Mouse (Mus musculus): ENCODE results near the gene Hspa8.
"Not testable (repeated sequence)": the region's sequence is repeated elsewhere in the genome, so short reads cannot be mapped to it uniquely, and the experiment has no call there.

The Hspa8 gene

DNA sequence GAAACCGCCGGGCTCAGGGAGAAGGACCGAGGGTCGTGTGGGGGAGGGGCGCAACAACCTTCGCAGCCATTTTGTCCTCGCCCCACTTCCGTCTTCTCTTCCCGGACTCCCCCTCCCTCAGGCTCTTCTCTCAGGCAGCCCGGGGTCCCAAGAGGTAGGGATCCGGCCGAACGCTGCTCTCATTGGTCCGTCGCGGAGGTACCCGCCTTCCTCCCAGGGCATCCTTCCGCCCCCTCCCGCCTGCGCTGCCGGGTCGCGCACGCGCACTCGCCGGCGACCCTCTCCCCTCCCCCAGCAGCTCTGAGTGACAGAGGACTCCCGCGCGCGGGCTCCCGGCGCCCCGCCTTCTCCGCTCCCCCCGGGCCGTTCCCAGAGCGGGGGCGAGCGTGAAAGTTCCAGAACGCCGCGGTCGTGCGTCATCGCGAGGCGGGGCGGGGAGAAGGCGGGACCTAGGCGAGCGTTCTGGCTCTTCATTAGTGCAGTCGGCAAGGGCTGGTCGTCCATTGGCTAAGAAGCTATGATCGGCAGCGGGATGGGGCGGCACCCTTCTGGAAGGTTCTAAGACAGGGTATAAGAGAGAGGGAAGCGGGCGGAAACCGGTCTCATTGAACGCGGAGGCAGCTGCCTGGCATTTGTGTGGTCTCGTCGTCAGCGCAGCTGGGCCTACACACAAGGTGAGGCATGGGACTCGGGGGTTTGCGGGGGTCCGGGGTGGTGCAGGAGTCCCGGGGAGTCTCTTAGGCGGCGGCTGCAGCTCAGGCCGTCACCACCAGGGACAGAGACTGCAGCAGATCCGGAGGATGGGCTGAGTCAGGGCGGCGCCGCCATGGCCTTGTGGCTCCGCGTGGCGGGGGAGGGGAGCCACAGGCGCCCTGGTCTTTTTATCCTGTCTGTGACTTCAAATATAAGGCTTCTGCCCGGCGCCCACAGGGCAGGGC, at the start of gene Hspa8:
TSS of gene Hspa8 (plus strand) at position 310 of the 938 bp plus-strand sequence.
- DNase-seq, result peak; percentile 100

GRCm38 (mm10) chr9:40751749-40752148, 49.0 kb upstream of the Hspa8 start:
- no peak for DNase-seq

DNA sequence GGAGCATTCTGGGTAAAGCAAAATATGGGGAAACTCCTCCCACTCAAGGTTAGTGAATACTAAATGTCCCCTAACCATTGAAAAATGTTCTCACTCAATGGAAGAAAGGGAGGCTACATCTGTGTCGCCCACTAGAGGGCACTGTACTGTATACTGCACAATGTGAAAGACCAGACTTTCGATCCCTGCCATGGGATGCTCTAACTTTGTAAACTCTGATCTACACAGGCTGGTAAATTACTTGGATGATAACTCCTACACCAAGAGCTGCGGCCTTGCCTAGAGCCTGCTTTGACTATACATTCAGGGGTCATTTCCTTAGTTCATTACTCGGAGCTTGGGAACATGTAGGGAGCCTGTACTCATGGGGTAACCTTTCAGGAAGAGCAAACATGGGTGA, 44.4 kb upstream of the Hspa8 start:
- DNase-seq, result peak in 1 of 2 experiments; percentile 16

DNA sequence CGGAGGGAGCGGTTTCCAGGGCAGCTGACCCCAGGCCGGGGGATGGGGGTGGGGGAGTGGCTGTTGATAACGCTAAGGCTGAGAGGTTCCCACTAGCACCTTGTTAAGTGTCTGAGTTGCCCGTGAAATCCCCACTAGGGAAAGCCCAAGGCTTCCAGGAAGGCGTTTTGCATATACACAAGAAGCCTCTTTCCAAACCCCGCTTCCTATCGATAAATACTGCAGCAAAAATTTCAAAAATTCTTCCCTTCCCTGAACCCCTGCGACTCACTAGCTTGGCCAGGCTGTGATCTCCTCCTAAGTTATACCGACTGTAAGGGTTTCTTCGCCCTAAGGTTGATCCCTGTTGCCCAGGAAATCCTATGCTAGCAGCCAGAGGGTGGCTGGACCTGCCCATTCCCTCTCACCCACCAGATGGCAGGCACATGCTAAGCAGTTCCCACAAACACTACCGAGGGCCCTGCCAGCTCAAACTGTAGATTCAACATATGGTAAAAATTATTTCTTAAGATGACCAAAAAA, 43.6 kb upstream of the Hspa8 start:
- peak in 1 of 2 experiments; percentile 11 for DNase-seq

- DNase-seq, result peak; percentile 27 to 36
These were observed 43.0 kb upstream of the Hspa8 start for GRCm38 (mm10) chr9:40757685-40758270.

DNA sequence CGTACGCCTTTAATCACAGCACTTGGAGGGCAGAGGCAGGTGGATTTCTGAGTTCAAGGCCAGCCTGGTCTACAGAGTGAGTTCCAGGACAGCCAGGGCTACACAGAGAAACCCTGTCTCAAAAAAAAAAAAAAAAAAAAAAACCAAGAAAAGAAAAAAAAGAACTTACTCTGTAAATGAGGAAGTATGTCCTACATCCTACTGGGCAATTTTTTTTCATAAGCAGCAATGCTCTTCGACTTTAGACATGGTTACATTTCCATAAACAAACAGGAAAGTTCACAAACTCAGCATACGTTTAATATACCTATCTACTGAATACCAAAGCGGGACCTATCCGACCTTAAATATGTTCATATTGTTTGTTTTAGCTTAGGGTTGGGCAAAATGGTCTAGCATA, 38.4 kb upstream of the Hspa8 start:
- DNase-seq, result no peak

DNA sequence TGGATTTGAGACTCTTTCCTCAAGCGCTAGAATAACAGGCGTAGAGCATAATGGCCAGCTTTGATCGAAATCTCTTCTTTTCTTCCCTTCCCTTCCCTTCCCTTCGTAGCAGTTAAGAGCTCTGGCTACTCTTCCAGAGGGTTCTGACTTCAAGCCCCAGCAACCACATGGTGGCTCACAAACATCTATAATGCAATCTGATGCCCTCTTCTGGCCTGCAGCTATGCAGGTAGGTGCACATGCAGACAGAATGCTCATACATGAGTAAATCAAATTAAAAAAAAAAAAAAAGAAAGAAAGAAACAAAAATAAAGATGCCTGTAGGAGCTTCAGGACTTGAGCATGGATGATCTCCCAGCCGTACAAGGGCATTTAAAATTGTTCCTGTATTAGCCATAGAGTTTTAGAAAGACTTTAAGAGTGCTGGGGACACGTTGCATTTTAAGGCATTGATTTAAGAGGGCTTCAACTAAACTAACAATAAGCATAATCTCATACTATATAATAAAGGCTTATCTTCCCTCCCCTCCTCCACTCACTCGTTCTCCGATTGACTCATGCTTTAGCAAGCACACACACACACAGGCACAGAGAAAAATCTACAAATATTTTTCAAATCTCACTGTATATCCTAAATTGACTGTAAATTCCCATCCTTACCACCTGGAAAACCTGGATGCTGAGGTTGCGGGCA, 35.8 kb upstream of the Hspa8 start:
- DNase-seq, result no peak

DNA sequence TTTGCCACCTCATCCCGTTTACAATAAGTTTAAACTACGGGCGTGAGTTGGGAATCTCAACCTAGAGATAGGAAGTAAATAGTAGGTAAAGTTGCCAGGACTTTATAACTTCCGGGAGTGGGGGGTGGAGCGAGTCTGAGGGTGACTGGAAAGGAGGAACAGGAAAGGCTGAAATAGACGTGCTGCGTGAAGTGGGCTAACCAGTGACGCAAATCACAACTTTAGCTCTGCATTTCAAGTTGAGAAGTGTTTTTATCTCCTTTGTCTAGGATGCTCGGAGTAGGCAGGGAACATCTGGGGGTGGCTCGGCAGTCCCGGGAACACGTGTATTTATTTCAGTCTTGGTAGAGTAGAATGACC, 35.2 kb upstream of the Hspa8 start:
- DNase-seq, result no peak

DNA sequence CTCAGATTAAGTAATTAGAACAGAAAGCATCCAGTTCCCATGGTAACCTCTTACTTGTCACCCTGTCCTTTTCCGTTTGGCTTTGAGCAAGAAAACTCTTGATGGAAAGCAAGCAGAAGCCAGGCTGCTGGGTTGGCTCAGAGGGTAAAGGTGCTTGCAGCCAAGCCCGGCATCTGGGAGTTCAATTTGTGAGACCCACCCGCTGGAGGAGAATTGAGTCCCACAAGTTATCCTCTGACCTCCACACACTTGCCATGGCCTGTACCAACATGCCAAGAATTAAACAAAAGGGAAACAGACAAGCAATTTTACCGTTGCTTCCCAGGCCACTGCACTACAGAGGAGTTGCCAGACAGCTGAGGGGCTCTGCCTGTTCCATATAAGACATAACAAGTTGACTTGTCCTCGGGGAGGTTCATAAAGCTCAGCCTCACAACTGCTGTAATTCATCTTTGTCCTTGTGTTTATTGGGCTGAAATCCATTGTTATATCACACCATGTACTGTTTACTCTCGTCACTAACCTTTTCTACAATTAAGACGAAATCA, 34.7 kb upstream of the Hspa8 start:
- no peak for DNase-seq

- DNase-seq, result no peak
These were observed 32.8 kb upstream of the Hspa8 start for GRCm38 (mm10) chr9:40767946-40768345.

- no peak for DNase-seq
These were observed 28.5 kb upstream of the Hspa8 start for GRCm38 (mm10) chr9:40772246-40772645.

DNA sequence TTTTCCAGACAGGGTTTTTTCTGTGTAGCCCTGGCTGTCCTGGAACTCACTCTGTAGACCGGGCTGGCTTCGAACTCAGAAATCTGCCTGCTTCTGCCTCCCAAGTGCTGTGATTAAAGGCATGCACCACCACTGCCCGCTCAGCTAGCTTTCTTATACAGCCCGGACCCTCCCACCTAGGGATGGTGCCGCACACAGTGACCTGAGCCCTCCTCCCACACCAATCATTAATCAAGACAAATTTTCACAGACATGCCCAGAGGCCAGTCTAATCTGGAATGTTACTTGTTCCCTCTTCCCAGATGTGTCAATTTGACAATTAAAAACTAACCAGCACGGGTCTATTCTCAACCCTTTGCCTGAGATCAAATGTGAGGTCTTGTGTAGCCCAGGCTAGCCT, 27.6 kb upstream of the Hspa8 start:
- DNase-seq, result not testable (repeated sequence)

- DNase-seq, result no peak
These were observed 26.9 kb upstream of the Hspa8 start for GRCm38 (mm10) chr9:40773869-40774268.

DNA sequence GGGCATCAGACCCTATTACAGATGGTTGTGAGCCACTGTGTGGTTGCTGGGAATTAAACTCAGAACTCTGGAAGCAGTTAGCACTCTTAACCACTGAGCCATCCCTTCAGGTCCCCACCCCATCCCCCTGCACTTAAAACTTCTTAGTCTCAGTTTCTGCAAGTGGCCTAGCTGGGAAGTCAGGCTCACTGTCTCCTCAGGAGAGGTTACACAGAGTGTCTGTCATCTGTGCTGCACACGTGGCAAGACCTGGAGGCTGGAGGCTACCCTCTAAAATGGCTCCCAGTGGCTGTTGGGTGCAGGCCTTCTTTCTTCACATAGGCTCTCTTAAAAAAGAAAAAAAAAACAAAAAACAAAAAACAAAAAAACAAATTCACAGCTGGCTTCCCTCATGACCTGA, 24.7 kb upstream of the Hspa8 start:
- DNase-seq, result no peak

- DNase-seq, result no peak
These were observed 24.1 kb upstream of the Hspa8 start for GRCm38 (mm10) chr9:40776459-40777248.

DNA sequence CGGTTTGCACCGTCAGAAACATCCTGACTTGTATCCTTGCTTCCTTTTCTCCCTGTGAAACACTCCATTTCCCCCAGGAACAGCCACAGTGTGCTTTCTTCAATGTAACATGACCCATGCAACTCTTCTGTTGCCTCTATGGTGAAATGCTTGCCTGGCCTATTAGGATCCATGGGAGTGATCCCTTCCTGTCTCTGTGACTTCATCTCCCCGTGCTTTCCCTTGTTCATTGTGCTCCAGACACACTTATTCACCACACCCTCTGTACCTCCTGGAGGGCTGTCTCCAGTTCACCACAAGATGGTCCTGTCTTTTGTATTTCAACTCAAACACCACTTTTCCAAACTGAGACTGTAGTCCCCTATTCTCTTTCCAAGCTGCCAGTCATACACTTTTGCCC, 20.7 kb upstream of the Hspa8 start:
- no peak for DNase-seq

- DNase-seq, result no peak
These were observed 19.7 kb upstream of the Hspa8 start for GRCm38 (mm10) chr9:40780892-40781725.

DNA sequence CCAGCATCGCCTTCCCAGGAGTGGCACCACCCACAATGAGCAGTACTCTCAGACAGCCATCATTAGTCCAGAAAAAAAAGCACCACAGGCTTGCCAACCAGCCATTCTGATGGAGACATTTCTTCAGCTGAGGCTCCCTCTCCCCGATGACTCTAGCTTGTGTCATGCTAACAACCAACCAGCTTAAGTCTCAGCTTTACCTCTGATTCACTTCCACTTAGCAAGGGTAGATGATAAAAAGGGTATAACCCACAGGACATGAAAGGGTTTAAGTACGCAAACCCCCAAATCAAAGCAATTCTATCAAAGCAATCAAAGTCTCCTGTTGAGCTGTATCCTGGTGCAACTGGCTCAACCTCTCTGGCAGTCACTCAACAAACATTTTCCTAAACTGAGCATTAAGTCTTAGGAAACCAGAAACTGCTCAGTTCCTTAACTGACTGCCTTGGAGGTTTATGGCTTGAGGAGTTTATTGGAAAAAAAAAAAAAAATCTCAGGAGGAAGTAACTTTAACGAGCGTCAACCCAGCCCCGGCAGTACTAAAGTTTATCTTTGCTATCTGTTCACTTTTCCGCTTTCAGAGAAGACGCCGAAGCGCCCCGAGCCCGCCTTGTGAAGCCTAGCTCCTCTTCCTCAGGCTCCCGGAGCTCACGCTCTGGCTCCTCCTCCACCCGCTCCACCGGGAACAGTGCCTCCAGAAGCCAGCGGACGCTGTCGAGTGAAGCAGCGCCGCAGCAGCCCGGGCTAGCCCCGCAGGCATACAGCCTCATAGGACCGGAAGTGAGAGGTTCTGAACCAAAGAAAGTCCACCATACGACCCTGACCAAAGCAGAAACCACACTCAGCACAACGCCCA, 18.8 kb upstream of the Hspa8 start:
- peak; percentile 26 to 29 for DNase-seq

DNA sequence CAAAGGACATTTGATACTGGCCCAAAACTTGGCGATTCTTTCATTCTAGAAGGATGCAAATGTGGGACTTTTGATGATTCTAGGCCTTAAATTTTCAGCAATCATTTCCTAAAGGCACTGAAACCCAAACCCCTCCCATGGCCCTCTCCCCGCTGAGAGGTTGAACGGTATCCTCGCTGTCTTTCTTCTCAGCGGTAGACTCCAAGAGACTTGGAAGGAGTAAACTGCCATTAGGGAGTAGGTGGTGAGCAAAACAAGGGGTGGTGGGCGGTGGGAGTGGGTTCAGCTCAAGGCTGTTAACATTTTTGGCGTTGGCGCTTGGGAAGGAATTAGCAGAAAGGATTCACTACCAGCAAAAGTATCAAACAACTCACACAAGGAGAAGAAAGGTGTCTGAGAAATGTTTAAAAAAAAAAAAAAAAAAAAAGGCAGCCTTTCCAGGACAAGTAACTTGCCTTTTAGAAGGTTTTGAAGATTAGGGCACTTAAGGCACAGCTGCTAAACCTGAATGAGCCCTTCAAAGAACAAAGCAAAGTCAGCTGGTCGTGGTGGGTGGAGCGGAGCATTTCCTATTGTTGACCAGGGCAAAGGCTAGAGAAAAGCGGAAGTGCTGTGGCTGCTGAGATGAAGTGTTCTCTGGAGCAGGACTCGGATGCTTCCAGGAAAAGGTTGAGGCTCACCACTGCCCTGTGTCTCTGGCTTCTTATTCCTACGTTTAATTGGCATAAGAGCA, 17.0 kb upstream of the Hspa8 start:
- peak; percentile 56 to 73 for DNase-seq

Measured in thymus, adult 18-20 months (tissue).